Mouse (Mus musculus) cerebellum, adult 9-10 months (tissue): ENCODE results near the gene Emilin2.

Experiments
- DNase-seq: peaks from one replicate; pipeline ENCODE4 v3.0.0; 2022

Emilin2 gene

DNA sequence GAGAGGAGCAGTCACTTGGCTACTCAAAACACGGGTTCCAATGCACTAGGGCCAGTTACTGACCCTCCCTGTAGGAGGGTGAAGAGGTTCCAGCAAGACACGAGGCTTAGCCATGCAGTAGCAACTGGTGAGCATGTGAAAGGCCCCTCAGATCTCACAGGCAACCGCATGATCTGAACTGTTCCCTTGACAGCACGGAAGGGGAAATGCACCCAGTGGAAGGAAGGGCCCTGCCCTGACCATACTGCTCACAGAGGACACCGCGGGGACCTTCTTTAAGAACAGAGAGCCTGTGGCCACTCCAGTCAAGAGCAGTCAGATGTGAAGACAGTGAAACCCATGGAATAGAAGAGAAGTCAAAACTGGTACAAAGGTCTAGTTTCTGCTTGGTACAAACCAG, 48.6 kb downstream of the Emilin2 start:
- no peak for DNase-seq

DNA sequence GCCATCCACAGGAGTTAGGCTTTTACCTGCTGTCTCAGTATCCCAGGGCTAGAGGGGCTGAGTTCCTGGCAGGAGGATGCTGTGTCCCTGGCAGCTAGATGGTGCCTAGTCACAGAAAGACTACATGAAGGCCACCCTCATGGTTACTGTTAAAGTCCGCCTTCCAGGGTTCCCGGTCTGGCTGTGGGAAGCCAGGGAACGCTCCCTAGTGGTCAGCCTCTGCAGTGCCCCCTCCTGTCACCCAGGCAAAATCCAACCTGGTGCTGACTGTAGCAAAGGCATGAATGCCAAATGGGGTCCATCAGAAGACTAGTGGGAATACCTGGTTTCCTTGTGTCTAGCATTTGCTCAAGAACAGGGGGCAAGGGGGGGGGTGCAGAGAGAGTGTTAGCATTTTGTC, 51.1 kb downstream of the Emilin2 start:
- no peak for DNase-seq

DNA sequence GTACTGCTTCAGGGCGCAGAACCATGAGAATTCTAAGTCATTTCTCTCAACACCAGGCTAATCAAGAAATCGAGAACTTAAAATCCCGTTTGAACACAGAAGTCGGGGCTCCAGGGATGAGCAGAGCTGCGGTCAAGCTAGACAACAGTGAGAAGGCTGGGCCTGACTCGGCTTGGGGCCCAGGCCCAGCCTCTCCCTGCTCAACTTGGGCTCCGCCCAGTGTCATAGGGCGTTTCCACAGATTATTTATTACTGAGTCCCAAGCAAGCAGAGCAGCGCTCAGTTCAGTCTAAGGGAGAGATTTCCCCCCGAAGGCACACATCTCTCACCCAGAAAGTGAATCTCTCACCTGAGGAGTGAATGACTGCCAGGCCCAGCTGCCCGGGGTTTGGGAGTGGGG, 52.1 kb downstream of the Emilin2 start:
- DNase-seq = no peak

DNA sequence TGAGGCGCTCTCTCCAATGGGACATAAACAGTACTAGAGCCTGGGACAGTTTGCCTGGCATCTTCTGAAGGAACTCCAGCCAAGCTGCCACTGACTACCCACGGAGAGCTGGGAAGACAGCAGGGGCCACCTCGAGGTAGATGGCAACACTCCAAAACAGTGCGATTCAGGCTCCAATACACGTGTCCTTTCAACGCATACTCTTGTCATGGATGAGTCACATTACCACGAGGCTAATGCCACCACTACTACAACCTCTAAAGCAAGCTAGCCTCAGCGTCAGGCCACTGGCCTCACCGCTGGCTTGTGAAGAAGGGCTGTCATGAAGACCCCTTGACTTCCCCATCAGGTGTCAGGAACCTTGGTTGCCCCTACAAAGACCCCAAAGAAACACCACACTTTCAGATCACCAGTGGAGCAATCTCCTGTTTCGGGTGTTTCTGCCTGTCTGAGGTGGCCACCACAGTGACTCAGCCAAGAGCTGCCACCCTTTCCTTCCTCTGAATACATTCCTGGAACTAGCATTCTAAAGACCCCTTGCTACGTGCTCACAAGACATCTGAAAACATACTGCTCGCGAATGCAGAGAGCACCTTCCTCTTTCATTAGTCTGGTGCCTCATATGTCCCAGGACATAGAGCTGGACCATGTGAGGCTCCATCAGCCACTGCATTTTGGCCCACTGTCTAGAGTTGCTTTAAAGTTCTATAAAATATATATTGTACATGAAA, 54.8 kb downstream of the Emilin2 start:
- no peak for DNase-seq

DNA sequence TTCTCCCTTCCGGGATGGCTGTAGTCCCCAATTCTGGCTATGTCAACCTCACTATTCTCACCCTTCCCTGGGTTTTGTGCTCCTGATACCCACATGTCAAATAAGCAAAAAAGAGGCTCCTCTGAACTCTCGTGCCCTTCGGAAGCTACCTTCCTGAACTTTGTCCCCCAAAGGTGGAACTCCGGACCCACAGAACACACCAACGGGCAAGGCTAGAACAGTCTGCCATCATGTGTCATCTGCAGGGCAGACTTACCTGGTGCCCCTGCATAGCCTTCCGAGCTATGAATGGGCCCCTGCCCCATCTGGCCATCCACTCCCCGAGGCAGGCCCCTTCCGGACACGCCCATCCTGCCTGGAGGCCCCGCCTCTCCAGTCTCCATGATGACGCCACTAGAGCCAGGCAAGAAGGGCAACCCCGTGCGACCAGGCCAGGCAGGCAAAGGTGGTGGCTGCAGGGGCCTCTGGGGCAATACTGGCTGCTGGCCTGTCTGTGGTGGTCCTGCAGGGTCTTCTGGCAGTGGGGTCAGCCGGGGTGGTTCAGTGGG, 55.6 kb downstream of the Emilin2 start:
- DNase-seq = no peak

DNA sequence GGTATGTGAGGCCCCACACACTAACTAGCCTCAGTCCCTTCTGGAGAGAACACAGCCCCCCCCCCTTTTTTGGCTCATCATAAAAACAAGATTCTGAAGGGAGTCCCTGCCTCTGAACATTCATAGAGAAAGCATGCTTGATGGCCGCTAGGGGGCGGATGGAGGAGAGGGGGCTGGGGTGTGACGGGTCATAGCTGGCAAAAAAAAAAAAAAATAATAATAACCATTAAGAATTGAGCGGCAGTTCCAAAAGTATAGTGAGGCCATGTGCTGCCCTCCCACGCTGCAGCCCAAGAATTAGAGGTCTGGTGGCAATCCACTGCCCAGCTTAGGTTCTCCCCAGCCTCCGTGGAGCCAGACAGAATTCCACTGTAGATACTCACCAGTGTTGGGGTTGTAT, 57.0 kb downstream of the Emilin2 start:
- DNase-seq = no peak

DNA sequence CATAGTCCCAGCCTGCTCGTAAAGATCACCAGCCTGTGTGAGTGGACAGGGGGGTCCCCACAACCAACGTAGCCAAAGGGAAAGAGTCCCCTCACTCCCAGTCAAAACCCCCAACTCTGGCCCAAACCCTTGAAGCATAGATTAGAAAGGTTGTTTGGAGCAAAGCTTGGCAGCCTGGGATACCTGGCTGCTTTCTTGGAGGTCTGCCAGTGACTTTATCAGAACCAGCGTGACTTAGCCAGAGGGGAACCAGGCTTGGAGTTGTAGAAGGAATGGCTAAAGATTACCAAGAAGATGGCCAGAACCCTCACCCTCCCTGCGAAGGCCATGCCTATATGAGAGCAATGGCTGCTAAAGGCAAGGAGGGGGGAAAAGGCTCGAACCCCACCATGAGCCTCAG, 57.7 kb downstream of the Emilin2 start:
- DNase-seq = no peak

DNA sequence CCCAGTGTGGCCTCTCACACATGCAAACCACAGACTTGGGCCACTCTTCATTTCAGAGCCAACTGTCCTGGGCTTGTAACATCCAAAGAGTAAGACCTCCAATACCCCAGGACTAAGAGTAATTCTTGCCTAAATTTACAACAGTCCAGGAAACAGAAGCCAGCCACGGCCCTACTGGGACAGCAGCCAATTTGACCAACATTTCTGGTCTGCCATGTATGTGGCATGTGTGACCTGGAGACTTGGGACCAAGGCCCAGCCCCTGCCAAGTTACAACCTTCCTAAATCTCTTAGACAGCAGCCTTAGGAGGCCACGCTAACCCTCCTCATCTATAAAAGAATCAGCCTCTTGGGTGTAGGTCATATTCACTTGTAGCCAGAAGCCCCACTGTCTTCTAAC, 58.4 kb downstream of the Emilin2 start:
- no peak for DNase-seq

DNA sequence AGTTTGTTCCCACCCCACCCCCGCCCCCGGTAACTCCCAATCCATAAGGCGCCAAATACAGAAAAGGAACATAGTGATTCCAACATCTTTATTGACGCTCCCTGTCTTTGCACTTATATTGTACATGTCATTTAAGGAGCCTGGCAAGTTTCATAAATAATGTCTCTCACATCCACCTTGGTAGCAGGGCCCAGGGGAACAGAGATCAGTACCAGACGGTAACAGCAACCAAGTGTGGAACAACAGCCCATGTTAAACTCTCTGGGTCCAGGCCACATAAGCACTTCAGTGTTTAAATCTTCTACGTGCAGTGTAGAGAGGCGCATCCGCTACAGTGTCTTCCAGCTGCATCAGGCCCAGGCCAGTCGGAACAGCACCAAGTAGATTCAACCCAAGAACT, 59.7 kb downstream of the Emilin2 start:
- DNase-seq = no peak

DNA sequence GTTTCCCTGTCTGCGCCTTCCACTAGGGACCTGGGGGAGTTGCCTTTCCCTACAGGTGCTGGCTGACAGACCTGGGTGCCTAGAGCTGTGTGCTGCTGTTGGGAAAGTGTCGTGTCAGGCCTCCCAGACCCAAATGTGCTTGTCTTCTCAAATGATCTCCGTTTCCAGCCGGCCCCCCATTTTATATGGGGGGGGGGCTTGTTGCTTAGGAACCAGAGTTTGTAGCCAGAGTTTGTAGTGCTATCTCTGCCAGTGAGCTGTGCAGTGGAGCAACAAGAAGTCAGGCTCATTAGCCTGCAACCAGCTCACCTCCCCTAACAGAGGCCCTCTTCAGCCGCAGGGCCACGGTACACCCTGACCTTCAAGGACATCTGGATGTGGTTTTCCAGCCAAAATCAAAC, 60.2 kb downstream of the Emilin2 start:
- no peak for DNase-seq

DNA sequence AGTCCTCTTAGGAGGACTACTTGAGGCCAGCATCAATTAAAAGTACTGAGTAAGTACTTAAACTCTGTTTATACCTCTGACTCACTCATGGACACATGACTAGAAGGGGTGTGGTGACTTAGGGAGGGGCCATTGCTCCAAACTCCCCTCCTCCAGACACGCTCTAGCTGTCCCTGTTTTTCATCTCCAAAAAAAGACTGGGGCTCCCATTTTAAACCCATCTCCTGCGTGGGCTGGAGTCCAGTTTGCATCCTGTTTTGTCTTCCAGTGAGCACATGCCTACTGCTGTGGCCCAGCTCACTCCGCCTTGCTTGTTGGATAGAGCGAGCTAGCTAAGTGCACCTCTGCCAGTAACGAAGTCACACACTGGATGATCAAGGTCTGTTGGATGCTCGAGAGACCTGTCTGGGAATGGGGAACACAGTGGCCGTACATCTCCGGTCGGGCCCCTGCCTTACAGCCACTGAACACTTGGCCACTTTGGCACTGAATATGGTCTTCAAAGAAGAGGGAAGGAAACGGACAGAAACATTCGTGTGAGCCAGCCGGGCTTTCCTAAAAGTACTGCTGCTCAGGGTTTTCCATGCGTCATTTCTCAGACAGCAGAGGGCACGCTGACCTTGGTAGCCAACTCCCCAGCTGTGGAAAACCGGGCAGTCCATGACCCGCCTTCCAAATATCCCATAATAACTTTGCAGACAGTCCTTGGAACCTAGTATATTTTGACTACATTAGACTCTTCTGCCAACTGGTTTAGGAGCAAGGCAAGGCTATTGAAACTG, 60.8 kb downstream of the Emilin2 start:
- DNase-seq = no peak

DNA sequence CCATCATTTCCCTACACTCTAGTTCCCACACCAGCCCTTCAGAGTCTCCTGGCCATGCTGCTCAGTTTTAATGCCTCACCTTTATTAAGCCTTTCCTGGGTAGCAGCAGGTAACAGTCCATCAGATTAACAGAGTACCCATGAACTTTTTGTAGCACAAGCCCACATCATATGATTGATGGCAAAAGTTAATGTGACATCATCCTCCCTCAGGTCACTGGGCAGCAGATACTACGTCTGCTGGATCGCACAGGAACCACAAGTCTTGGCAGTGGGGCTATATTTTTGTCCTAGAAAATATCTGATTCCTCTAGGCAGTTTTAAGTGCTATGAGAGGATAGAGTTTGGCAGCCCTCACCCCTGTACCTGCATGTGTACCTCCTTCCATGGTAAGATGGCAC, 61.7 kb downstream of the Emilin2 start:
- no peak for DNase-seq

DNA sequence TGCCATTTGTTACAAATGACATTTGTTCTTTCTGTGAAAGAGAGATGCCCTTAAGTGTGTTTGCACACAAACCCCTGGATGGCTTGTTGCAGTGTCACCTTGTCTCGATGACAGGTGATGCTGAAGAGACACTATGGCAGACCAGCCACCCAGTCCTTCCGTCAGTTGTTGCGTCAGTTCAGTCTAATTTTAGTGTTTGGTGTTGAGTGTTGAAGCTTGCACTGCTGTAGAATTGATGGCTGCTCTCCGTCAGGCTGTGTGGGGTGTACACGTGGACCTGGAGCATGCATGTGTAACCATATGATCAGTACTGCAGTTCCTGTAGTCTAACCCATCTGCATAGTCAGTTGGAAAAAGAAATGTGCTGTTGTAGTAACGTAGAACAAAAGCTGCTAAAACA, 62.8 kb downstream of the Emilin2 start:
- DNase-seq = no peak

DNA sequence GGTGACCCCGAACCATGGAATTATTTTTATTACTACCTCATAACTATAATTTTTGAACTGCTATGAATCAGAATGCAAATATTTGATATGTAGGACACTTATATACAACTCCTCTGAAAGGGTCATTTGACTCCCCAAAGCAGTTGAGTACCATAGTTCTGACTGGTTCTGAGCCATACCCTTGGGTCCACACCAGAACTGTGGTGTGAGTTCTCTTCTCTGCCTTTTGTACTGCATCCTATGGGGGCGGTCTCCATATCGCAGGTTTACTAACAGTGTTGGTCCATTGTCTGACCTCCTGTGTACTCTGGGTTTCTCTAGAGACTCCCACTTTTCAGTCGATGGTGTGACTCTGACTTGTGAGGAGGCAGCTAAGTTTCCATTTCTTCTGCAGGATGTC, 65.8 kb downstream of the Emilin2 start:
- DNase-seq = no peak

DNA sequence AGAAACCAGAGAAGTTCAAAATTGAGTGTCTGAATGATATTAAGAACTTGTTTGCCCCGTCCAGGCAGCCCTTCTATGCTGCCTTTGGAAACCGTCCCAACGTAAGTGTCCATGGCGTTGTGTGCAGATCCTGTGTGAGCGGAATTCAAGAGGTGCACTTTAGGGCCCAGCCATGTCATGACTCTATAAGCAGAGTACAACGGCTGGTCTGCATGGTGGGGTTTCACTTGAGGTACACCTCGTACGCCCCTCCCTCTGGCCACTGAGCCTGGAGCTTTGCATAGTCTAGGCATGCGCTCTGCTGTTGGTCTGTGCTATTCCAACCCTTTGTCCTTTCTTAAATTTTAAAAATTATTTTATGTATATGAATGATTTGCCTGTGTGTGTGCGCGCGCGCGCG, 66.6 kb downstream of the Emilin2 start:
- no peak for DNase-seq

DNA sequence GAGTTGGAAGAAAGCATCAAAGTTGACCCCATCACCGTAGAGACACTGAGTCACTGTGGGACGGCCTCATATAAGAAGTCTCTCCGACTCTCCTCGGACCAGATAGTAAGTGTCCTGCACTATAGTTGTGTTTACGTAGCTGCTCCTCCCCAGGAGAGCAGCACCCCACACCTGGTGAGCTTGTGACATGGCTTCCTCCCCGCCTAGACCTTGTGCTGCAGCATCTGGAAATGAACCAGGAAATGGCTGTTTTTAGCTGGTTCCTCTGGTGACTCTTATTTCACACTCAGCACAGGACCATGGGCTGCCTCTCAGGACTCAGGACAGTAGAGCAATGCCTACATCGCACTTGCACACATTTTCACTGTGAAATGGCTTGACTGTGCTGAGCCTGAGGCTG, 69.1 kb downstream of the Emilin2 start:
- DNase-seq = no peak

DNA sequence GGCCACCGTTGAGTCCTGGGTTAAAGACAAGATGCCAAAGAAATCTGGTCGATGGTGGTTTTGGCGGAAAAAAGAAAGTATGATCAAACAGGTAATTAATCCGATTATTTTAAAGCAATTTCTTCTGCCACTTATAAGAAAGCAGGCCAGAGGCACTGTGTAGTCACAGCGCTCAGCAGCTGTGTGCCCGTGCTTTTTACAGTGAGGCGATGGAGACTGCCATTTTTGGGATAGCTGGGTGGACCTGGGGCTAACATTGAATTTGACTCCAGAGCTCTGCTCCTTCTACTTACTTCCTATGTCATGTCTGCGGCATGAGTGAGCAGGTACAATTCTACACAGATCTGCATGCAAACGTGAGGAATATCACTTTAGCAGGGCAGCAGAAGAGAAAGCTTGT, 71.0 kb downstream of the Emilin2 start:
- DNase-seq = no peak

DNA sequence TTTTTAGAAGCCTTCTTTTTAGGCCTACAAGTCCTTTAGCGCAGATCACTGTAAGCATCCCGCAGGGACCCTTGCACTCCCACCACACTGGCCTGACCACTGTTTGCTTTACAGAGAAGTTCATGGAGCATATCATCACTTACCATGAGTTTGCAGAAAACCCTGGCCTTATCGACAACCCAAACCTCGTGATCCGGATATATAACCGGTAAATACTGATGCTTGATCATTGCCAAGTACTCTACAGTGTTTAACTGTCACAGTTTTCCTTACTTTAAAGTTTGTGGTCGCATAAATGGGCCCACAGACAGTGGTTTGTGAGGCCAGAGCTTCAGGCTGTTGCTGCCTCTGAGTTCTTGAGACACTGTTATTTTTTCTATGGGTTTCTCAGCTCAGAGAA, 73.3 kb downstream of the Emilin2 start:
- DNase-seq = no peak

DNA sequence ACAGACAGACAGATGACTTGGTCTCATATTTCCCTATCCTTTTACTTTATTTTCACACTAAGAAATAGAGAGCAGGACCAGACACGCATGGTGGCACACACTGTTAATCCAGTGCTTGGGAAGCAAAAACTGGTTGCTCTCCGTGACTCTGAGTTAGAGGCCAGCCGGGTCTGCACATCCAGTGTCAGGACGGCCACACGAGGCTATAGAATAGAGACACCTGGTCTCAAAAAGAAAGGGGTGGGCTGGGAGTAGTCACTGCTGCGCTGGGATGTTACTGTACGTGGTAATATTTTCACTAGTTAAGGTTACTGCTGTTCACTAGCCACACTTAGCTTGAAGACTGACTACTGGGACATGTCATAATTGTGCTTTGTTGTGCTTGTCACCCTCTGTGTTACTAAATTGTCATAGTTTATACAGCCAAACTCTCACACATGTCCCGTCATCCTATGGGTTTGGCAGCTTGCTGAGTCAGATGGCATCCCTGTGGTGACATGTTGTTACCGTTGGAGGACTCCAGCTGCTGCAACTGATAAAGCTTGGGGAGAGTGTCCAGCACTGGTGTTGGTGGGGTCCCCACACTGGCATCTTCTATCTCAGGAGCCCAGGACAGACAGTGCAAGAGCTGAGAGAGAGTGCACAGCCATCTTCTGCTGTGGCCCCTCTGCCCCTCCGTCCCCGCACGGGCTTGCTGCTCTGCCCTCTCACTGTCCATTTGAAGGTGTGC, 76.4 kb downstream of the Emilin2 start:
- no peak for DNase-seq

DNA sequence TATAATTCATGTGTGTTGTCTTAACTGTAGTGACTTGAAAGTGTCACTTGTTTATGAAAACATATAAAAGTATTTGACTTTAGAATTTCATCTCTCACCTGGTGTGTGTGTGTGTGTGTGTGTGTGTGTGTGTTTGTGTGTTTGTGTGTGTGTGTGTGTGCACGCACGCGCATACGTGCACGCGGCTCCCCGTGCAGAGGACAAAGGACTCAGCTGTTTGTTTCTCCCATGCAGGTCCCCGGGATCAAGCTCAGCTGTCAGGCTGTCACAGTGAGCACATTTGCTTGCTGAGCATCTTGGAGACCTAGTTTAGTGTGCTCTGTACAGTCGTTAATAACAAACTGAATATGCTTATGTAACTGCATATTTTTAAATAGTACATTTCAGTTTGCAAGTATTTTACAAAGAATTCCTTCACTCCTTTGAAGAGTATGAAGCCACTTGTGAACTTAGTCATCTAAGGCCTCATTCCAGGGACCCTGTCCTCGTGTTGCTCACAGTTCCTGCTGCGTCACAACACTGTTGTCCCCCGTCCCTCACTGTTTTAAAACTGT, 77.7 kb downstream of the Emilin2 start:
- DNase-seq = no peak

DNA sequence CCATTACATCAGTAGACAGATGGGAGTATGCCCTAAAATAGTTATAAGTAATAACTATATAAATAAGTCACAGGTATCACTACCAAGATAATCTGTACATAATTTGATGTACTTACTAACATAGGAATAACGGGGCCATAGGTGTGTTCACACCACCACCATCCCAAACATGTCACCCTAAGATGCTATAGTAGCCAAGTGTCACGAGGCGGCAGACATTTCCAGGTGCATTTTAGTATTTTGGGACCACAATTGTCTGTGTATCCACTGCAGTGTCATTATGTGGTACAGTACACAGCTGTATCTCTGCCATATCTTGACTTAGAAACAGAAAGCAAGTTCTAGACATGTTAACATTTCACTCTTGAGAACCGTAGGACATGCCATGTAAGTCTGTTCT, 78.6 kb downstream of the Emilin2 start:
- DNase-seq = no peak

DNA sequence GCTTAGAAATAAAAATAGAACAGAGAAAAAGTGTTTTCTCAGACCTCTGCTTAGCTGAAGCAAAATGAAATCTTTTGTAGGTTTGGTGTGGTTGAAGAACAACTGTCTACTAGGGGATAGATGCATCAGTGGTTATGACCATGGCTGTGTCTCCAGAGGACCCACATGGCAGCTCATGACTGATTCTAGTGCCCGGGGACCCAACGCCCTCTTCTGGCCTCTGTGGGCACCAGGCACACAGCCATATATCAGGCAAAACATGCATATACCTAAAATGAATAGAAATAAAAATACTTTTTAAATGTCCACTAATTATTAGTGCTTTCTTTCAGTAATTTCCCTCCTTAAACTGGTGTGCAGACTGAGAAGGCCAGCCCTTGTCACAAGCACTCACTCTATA, 79.8 kb downstream of the Emilin2 start:
- no peak for DNase-seq

DNA sequence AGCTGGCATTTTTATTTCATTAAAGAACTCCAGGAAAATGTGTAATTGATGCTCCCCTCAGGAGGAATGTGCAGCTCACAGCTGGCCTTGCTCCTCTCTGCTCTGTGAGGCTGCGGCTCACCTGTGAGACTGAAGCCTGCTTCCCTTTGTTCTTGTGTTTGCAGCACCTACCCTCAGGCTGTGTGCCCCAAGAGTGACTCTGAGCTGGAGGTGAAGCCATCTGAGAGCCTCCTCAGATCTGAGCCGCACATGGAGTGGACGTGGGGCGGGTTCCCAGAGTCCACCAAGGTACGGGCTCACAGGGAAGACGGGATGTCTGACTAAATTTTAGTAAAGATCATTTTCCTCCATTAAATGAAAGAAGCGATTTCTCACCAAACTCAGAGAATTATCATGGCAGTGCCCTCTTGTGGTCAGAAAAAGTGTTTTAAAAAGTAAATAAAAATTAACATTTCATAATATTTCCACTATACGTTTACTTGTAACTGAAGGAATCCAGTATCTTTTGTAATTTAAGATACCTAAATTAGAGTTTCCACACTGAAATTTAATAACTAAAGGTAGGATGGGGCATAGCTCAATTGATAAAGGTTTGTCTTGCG, 81.6 kb downstream of the Emilin2 start:
- DNase-seq = no peak
